Mouse (Mus musculus): ENCODE measurements around the gene Med16. TPM values are rescaled to one million over a fixed set of nuclear protein-coding genes. Genes with fewer than 3 reads are reported as not detected.

The Med16 gene
- polyA plus RNA-seq, 1 experiment from 2014 or later, result 45.7 TPM

DNA sequence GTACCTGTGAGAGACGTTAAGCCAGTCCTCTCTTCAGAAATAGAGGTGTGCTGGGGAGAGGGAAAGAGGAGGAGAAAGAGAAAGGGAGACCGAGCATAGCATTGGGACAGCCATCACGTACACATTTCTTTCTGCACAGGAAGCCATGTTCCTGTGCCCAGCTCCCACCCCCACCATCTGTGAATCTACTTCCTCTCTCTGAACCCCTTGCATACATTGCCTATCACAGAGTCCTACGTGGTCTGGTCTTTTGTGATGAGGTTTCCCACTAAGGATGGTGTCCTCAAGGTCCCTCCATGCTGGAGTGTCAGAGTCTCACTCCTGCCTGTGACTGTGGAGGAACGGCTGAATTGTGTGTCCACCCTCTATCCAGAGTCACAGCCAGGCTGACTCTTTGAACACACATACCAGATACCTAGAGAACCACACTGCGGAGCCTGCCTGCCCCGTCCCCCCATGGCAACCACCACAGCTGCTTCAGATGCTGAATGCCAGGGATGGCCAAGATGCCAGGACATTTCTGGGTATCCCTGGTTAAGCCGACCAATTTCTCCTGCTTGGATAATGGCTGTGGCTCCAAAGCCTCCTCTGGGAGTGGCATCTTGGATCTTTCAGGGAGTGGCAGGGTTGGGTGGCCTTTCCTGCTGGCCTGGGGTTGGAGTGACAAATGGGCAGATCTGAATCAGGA lies 58.6 kb downstream of the Med16 start:
- DNase-seq (ENCODE audit: low spot score, missing footprints) (no peak), ATAC-seq (ENCODE audit: low FRiP score) (no peak)
- WGBS, result 85% methylated on average over 8 of the region's 8 CpGs
- no peaks in the 10 kb centered on the region for H3K27me3 ChIP-seq (ENCODE audit: control insufficient read depth, insufficient read depth, low read length)
- H3K9me3 ChIP-seq (ENCODE audit: control insufficient read depth, low read length), result no peaks in the 10 kb centered on the region
- H3K9ac ChIP-seq (ENCODE audit: low read length), result no peak overlapping the region
- H3K4me3 ChIP-seq (ENCODE audit: low read depth, low read length), result no peak overlapping the region
- H3K4me2 ChIP-seq, result no peak overlapping the region
- H3K36me3 ChIP-seq (ENCODE audit: control insufficient read depth, insufficient read depth, low read length), result no peaks in the 10 kb centered on the region
- H3K4me1 ChIP-seq (ENCODE audit: control insufficient read depth, insufficient read depth, low read length), result peaks cover 20% of the 10 kb centered on the region
- H3K27ac ChIP-seq (ENCODE audit: low read depth, low read length), result no peak overlapping the region

DNA sequence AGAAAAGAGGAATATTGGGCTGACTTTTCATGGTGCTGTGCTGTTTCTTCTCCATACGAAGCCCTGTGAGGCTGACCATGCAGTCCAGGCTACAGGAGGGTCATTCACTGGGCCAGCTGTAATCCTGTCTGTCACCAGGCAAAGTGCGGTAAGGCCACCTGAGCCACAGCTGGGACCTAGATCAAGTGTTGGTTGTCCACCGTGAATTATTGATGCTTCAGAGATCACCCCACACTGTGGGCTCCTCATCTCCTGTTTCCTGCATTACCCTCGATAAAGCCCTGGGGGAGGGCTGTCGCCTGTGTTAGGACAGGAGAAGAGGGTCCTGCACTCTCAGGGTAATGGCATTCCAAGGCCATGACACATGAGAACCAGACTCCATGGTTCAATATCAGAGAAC lies 62.2 kb downstream of the Med16 start:
- Histone ChIP-seq H3K27ac (ENCODE audit: low read depth, low read length) (no peak overlapping the region), H3K4me2 (no peak overlapping the region), H3K9me3 (ENCODE audit: control insufficient read depth, low read length) (no peaks in the 10 kb centered on the region), H3K27me3 (ENCODE audit: control insufficient read depth, insufficient read depth, low read length) (no peaks in the 10 kb centered on the region), H3K4me3 (ENCODE audit: low read depth, low read length) (no peak overlapping the region), H3K4me1 (ENCODE audit: control insufficient read depth, insufficient read depth, low read length) (peaks cover 3% of the 10 kb centered on the region), H3K36me3 (ENCODE audit: control insufficient read depth, insufficient read depth, low read length) (no peaks in the 10 kb centered on the region), H3K9ac (ENCODE audit: low read length) (no peak overlapping the region)
- ATAC-seq (ENCODE audit: low FRiP score), result no peak
- no peak for DNase-seq (ENCODE audit: low spot score, missing footprints)
- 67% methylated on average over 5 of the region's 5 CpGs for WGBS

Small RNAs within 50 kb of the gene (microRNA-seq; reads per million reads assigned to microRNA genes)
- not detected for gene Mir6910

Other genes starting within 250 kb of the Med16 start
- 1.2 and 1.4 TPM in 2 replicates for gene Madcam1, start 244.4 kb downstream of the Med16 start, polyA plus RNA-seq (2014; fragmentation: Nextera tagmentation; extraction: Ambion mirVana)
- gene Tpgs1, start 239.6 kb downstream of the Med16 start, polyA plus RNA-seq (2014; fragmentation: Nextera tagmentation; extraction: Ambion mirVana), result 65.5 and 69.6 TPM in 2 replicates
- gene Cdc34, start 226.7 kb downstream of the Med16 start, polyA plus RNA-seq (2014; fragmentation: Nextera tagmentation; extraction: Ambion mirVana), result 149 and 178 TPM in 2 replicates
- 0.27 and 0.58 TPM in 2 replicates for gene Gzmm, start 219.9 kb downstream of the Med16 start, polyA plus RNA-seq (2014; fragmentation: Nextera tagmentation; extraction: Ambion mirVana)
- 576 and 580 TPM in 2 replicates for gene Bsg, start 204.4 kb downstream of the Med16 start, polyA plus RNA-seq (2014; fragmentation: Nextera tagmentation; extraction: Ambion mirVana)
- gene Hcn2, start 192.3 kb downstream of the Med16 start, polyA plus RNA-seq (2014; fragmentation: Nextera tagmentation; extraction: Ambion mirVana), result 0.22 TPM in 2 replicates
- gene Polrmt, start 162.3 kb downstream of the Med16 start, polyA plus RNA-seq (2014; fragmentation: Nextera tagmentation; extraction: Ambion mirVana), result 28.5 and 31.2 TPM in 2 replicates
- 0.08 and 0.32 TPM in 2 replicates for gene Fgf22, start 153.8 kb downstream of the Med16 start, polyA plus RNA-seq (2014; fragmentation: Nextera tagmentation; extraction: Ambion mirVana)
- 69.9 and 81.9 TPM in 2 replicates for gene Rnf126, start 142.0 kb downstream of the Med16 start, polyA plus RNA-seq (2014; fragmentation: Nextera tagmentation; extraction: Ambion mirVana)
- gene Fstl3, start 131.7 kb downstream of the Med16 start, polyA plus RNA-seq (2014; fragmentation: Nextera tagmentation; extraction: Ambion mirVana), result 0.60 and 1.2 TPM in 2 replicates
- gene Prss57, start 118.0 kb downstream of the Med16 start, polyA plus RNA-seq (2014; fragmentation: Nextera tagmentation; extraction: Ambion mirVana), result 0.10 and 0.40 TPM in 2 replicates
- gene Palm, start 115.4 kb downstream of the Med16 start, polyA plus RNA-seq (2014; fragmentation: Nextera tagmentation; extraction: Ambion mirVana), result 109 and 129 TPM in 2 replicates
- gene Misp, start 87.9 kb downstream of the Med16 start, polyA plus RNA-seq (2014; fragmentation: Nextera tagmentation; extraction: Ambion mirVana), result 0.41 TPM in 1 of 2 replicates, not detected in the other
- 147 and 176 TPM in 2 replicates for gene Ptbp1, start 54.5 kb downstream of the Med16 start, polyA plus RNA-seq (2014; fragmentation: Nextera tagmentation; extraction: Ambion mirVana)
- 11.9 and 12.1 TPM in 2 replicates for gene Prtn3, start 34.4 kb downstream of the Med16 start, polyA plus RNA-seq (2014; fragmentation: Nextera tagmentation; extraction: Ambion mirVana)
- 112 and 117 TPM in 2 replicates for gene Plppr3, start 34.3 kb downstream of the Med16 start, polyA plus RNA-seq (2014; fragmentation: Nextera tagmentation; extraction: Ambion mirVana)
- gene Elane, start 22.7 kb downstream of the Med16 start, polyA plus RNA-seq (2014; fragmentation: Nextera tagmentation; extraction: Ambion mirVana), result 0.18 TPM in 1 of 2 replicates, not detected in the other
- not detected in 2 replicates for gene Cfd, start 18.1 kb downstream of the Med16 start, polyA plus RNA-seq (2014; fragmentation: Nextera tagmentation; extraction: Ambion mirVana)
- 20.6 and 25.6 TPM in 2 replicates for gene Gm26602, start 1.9 kb upstream of the Med16 start, polyA plus RNA-seq (2014; fragmentation: Nextera tagmentation; extraction: Ambion mirVana)
- gene Kiss1r, start 8.0 kb upstream of the Med16 start, polyA plus RNA-seq (2014; fragmentation: Nextera tagmentation; extraction: Ambion mirVana), result 0.34 and 0.61 TPM in 2 replicates
- gene R3hdm4, start 12.3 kb upstream of the Med16 start, polyA plus RNA-seq (2014; fragmentation: Nextera tagmentation; extraction: Ambion mirVana), result 127 and 135 TPM in 2 replicates
- 4.2 and 6.2 TPM in 2 replicates for gene Arid3a, start 18.1 kb upstream of the Med16 start, polyA plus RNA-seq (2014; fragmentation: Nextera tagmentation; extraction: Ambion mirVana)
- gene Wdr18, start 51.2 kb upstream of the Med16 start, polyA plus RNA-seq (2014; fragmentation: Nextera tagmentation; extraction: Ambion mirVana), result 92.7 and 98.4 TPM in 2 replicates
- gene Grin3b, start 61.8 kb upstream of the Med16 start, polyA plus RNA-seq (2014; fragmentation: Nextera tagmentation; extraction: Ambion mirVana), result 0.22 and 0.38 TPM in 2 replicates
- 11.9 and 13.5 TPM in 2 replicates for gene Tmem259, start 75.4 kb upstream of the Med16 start, polyA plus RNA-seq (2014; fragmentation: Nextera tagmentation; extraction: Ambion mirVana)
- 158 and 160 TPM in 2 replicates for gene Cnn2, start 79.7 kb upstream of the Med16 start, polyA plus RNA-seq (2014; fragmentation: Nextera tagmentation; extraction: Ambion mirVana)
- 2.8 and 2.9 TPM in 2 replicates for gene Abca7, start 87.6 kb upstream of the Med16 start, polyA plus RNA-seq (2014; fragmentation: Nextera tagmentation; extraction: Ambion mirVana)
- 3.6 and 3.8 TPM in 2 replicates for gene Arhgap45, start 107.7 kb upstream of the Med16 start, polyA plus RNA-seq (2014; fragmentation: Nextera tagmentation; extraction: Ambion mirVana)
- 200 and 225 TPM in 2 replicates for gene Polr2e, start 130.9 kb upstream of the Med16 start, polyA plus RNA-seq (2014; fragmentation: Nextera tagmentation; extraction: Ambion mirVana)
- 581 and 594 TPM in 2 replicates for gene Gpx4, start 138.2 kb upstream of the Med16 start, polyA plus RNA-seq (2014; fragmentation: Nextera tagmentation; extraction: Ambion mirVana)
- gene Sbno2, start 196.6 kb upstream of the Med16 start, polyA plus RNA-seq (2014; fragmentation: Nextera tagmentation; extraction: Ambion mirVana), result 7.0 and 7.3 TPM in 2 replicates
- gene Stk11, start 206.9 kb upstream of the Med16 start, polyA plus RNA-seq (2014; fragmentation: Nextera tagmentation; extraction: Ambion mirVana), result 18.5 and 23.1 TPM in 2 replicates
- 329 and 355 TPM in 2 replicates for gene Atp5d, start 229.7 kb upstream of the Med16 start, polyA plus RNA-seq (2014; fragmentation: Nextera tagmentation; extraction: Ambion mirVana)
- gene Cbarp, start 231.9 kb upstream of the Med16 start, polyA plus RNA-seq (2014; fragmentation: Nextera tagmentation; extraction: Ambion mirVana), result 11.1 and 11.8 TPM in 2 replicates
- gene Midn, start 239.3 kb upstream of the Med16 start, polyA plus RNA-seq (2014; fragmentation: Nextera tagmentation; extraction: Ambion mirVana), result 66.0 and 71.3 TPM in 2 replicates

All from midbrain, embryonic 11.5 days (tissue).